Mouse (Mus musculus): Measurements from ENCODE around the gene Psen1.

Psen1 gene

DNA sequence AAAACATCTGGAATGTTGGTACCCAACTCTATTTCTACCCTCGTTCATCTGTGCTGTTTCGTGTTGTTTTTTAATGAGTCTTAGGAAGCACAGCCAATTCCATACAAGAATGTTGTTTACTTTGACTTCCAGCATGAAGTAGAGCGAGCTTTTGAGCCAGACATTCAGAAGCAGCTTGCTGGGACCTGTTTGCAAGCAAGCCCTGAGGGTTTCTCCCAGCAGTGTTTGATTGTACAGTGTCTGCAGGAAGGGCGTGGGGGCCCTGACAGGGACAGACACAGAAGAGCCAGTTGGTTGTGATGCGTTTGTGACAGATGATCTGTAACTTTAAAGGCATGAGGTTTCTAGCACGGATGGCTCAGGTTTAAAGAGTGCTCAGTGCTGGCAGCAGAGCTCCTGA is 33.3 kb downstream of the Psen1 start:
- ATAC-seq (ENCODE audit: insufficient number of reproducible peaks, low FRiP score, low TSS enrichment) = no peak

DNA sequence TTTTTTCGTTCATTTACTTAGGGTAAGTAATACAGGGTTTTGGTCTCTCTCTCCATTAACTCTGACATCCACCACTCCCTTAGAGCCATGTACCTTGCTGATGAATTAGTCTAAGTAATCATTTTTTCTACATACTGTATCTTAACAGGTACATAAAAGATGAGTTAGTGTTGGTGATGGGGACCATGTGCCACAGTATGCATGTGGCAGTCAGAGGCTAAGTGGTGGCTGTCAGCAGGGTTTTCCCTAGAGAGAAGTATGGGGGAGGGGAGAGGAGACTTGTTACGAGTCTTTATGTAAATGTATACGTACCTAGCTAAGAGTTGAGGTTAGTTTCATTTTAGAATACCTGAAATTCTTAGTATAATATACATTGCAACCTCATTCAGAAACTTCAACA is 35.1 kb downstream of the Psen1 start:
- ATAC-seq (ENCODE audit: insufficient number of reproducible peaks, low FRiP score, low TSS enrichment) = no peak

DNA sequence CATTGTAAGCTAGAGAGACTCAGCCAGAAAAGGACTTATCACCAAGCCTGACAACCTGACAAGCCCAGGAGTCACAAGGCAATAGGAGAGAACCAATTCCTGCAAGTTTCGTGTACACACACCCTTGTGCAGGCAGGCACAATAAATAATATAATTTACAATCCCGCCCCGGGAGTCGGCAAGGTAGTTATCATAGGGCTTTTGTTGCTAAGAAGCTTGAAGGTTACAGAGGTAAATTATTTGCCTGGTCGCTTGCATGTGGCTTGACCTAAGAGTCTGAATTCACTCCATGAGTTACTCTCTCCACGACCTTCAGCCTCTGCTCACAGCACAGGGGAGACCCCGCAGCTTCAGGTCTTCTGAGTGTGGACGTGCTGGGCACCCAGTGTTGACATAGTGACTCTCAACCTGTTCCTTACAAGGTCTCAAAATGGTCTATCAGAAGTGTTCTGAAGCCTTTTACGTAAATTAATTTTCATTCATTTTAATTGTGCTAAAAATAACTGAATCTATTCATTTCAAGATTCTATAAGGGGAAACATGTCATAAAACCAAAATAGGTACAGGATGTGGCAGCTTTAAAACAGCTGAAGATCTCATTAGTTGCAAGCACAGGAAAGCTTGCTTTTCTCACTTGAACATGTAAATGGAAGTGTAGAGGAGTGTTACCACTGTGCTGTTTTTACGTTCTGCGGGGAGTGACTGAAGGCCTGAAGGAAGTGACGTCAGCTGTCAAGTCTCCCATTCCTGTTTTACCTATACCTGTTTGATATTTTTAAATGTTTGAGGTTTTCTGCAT is 38.8 kb downstream of the Psen1 start:
- no peak for ATAC-seq (ENCODE audit: insufficient number of reproducible peaks, low FRiP score, low TSS enrichment)

DNA sequence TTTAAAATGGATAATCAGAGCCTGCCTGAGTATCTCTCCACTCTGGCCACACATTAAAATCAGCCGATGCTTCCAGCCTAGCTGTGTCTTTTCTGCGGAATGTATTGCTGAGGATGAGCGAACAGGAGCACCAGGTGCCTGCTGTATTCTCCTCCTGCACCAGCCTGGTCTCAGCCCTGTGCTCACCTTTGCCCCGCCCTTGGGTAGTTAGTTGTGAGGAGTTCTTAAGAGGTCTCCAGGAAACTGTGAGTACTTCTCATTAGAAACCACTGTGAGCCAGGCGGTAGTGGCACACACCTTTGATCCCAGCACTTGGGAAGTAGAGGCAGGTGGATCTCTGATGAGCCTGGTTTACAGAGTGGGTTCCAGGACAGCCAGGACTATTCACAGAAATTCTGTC is 44.3 kb downstream of the Psen1 start:
- ATAC-seq (ENCODE audit: insufficient number of reproducible peaks, low FRiP score, low TSS enrichment) = no peak

DNA sequence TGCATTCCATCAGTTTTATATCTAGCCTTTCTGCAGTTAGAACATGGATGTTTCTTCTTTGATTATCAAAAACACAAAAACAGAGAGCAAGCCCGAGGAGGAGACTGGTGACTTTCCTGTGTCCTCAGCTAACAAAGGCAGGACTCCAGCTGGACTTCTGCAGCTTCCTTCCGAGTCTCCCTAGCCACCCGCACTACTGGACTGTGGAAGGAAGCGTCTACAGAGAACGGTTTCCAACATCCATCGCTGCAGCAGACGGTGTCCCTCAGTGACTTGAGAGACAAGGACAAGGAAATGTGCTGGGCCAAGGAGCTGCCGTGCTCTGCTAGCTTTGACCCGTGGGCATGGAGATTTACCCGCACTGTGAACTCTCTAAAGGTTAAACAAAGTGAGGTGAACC is 46.1 kb downstream of the Psen1 start:
- no peak for ATAC-seq (ENCODE audit: insufficient number of reproducible peaks, low FRiP score, low TSS enrichment)

DNA sequence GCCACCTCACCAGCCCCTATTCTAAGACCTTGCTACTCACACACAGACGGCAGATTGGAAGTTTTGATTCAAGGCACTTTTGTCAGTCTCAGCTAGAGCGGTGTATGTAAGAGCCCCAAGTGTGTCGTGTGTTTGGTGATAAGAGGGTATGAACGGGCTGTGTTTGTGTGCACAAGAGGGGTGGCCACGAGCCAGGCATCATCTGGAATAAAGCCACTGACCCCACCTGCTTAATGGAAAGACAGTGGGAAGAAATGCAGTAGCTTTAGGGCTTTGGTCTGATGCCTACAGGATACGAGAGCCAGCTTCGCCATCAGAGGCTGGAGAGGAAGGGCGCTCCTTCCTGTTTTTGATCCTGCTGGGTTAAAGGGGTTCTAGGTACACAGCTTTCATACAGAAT is 48.3 kb downstream of the Psen1 start:
- no peak for ATAC-seq (ENCODE audit: insufficient number of reproducible peaks, low FRiP score, low TSS enrichment)

DNA sequence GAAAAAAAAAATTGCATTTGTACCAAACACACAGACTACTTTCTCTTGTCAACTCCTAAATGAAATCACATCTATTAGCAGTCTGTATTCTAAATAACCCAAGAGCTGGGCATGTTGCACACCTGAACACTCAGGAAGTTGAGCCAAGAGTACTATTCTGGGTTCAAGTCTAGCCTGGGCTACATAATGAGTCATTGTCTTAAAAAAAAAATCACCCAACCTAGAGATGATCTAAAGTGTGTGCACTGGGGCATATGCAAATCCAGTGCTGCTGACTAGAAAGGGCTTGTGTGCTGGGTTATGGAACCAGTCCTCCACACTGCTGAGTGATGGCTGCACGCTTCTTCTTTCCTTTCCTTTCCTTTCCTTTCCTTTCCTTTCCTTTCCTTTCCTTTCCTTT is 50.7 kb downstream of the Psen1 start:
- no peak for ATAC-seq (ENCODE audit: insufficient number of reproducible peaks, low FRiP score, low TSS enrichment)

DNA sequence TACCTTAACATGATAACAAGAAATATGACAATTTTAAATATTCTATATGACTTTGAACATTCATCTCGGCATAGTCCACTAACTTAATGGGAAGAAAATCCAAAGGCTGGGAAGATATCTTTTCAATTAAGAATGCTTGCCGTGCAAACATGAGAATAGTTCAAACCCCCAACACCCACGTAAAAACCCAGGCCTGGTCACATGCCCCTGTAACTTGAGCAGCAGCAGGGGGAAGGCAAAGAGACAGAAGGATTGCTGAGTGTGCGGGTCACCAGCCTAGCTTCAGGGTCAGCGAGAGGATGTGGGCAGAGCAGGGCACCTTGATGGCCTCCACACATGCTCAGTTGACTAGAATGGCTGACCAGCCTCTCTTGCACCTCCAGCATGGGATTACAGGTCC is 53.8 kb downstream of the Psen1 start:
- no peak for ATAC-seq (ENCODE audit: insufficient number of reproducible peaks, low FRiP score, low TSS enrichment)

DNA sequence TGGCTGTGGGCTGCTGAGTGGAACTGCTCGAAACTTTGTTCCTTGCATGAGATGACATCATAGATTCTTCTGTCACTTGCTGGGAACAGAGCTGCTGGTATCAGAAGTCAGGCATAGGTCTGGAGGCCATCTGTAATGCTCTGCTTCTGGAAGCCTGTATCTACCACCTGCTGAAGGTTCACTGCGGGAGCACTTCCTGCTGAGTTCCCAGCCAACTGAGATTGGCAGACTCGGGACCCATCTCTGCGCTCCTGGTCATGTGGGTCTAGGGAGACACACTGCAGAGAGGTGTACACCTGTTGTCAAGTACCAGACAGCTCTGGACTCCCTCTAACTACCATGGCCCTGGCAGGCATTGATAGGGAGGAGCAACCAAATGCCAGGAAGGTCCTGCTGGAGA is 54.9 kb downstream of the Psen1 start:
- ATAC-seq (ENCODE audit: insufficient number of reproducible peaks, low FRiP score, low TSS enrichment) = no peak

DNA sequence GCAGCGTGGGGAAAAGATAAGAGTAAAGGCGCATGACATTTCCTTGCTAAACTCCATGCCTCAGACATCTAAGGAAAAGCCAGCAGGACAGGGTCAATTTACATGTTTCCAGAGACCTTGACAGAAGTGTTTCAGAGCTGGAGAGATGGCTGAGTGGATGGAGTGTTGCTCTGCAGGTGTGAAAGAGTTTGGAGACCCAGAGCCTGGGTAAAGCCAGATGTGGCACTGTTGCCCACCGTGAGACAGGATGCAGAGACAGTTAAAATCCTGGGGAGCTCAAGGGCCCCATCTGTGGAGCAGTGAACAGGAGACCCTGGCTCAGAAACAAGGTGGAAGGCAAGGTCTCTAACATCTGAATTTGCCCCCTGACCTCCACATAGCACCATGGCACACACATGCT is 55.8 kb downstream of the Psen1 start:
- ATAC-seq (ENCODE audit: insufficient number of reproducible peaks, low FRiP score, low TSS enrichment) = no peak

DNA sequence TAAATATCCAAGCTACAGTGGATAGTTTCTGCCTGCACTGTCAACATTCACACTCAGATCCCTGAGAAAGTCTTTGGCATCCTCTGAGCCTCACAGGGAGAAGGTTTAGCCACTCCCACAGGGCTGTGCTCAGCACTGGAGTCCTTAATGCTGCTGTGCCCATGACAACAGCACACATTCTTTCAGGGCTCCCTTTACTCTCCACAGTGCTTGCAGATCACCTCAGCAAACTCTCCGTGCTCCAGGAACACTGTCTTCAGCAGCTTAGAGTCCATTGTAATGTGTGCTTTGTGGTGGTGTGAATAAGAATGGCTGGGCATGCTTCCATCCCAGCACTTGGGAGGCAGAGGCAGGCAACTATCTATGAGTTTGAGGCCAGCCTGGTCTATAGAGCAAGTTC is 61.2 kb downstream of the Psen1 start:
- no peak for ATAC-seq (ENCODE audit: insufficient number of reproducible peaks, low FRiP score, low TSS enrichment)

DNA sequence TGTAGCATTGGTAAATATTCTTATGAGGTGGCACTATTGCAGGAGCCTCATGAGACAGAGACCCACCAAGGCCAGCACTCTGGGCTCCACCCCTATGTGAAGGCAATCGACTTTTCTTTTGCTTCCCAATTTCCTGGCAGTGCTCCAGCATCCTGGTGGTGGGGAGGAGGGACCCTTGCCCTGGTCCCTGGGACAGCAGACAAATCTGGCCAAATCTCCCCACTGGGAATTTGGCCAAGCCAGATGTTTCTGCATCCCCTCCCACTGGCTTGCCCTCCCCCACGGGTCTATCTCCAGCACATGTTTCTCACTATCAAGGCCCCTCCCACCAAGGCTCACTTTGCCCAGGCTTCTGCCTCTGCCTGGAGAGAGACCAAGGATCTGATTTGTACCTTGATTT is 64.5 kb downstream of the Psen1 start:
- no peak for ATAC-seq (ENCODE audit: insufficient number of reproducible peaks, low FRiP score, low TSS enrichment)

DNA sequence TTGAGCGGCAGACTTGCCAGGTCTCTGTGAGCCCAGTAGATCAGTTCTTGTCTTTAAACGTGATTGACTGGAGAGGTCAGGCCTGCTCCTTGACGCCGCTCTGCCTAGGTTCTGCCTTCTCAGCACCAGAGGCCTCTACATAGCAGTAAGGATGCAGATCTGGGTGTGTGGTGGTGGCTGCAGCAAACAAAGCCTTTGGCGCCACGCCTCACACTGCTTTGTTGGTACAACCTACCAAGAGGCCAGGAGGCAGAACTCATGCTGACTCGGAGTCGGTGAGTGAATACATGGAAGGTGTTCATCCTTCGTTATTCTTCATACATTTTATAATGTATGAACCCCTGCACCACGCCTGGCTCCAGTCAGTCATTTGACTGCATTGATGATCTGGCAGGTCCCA is 70.8 kb downstream of the Psen1 start:
- ATAC-seq (ENCODE audit: insufficient number of reproducible peaks, low FRiP score, low TSS enrichment) = no peak

DNA sequence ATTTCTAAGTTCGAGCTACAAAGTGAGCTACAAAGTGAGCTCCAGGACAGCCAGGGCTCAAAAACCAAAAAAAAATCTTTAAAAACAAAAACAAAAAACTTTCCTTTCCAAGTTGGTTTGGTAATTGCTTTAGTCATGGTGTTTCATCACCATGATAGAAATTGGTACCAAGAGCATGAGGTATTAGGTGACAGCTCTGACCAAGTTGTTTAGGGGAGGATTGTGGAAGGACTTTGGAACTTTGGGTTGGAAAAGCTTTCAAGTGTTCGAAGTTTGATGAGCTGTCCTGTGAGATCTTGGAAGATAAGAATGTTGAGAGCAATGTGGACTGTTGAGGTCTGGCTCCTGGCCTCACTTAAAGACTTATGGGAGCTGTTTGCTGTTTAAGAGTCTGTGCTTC is 72.2 kb downstream of the Psen1 start:
- ATAC-seq (ENCODE audit: insufficient number of reproducible peaks, low FRiP score, low TSS enrichment) = no peak

DNA sequence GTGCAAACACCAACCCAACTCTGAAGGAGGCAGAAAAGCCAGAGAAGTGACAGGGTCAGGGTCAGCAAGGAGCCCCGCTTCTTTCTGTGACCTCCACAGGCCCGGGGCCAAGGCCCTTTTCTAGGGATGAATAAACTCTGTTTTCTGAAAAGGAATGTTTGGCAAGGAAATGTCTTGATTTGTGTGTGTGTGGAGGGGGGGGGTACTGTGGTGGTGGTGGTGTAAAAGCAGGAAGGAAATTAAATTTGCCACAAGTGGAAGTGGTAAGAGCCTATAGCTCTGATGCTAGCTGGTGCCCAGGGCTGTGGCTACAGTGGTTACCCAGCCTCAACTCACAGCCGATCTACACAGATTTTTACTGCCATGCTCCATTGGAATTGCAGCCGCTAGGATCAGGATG is 74.8 kb downstream of the Psen1 start:
- ATAC-seq (ENCODE audit: insufficient number of reproducible peaks, low FRiP score, low TSS enrichment) = no peak

DNA sequence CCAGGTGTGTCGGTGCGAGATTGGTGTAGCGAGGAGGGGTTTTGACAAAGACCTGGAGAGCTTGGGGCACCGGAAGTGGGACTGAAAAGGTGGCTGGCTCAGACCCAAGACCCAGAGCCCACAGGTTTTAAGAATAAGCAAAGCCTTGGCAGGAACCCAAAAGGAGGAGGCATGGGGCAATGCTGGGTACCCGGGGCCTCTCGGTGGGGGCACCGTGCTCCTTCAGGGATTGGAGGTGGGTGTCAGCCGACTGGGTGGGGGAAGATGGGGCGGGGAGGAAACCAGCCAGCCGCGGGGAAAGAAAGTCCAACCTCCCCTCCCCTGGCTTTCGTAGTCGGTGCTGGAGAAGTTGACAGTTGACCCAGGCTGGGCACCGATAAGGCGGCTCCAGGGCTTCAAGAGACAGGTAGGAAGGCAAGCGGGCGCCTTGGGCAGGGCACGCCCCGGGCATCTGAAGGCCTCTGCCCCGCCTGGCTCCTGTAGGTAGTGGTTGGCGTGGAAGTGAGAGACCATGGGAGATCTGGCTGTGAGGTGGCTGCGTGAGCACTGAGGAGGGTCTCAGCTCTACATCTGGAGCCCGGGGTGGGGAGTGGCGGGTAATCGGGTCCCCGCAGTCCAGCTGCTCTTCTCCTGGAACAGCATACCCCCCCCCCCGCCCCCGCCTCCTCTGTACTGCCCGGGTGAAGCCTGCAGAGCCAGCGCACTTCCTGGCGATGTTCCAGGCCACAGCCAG is 75.5 kb downstream of the Psen1 start, which contains the start of gene Papln:
TSS of gene Papln (plus strand) at position 324 of the 733 bp plus-strand sequence.
- no peak for ATAC-seq (ENCODE audit: insufficient number of reproducible peaks, low FRiP score, low TSS enrichment)

DNA sequence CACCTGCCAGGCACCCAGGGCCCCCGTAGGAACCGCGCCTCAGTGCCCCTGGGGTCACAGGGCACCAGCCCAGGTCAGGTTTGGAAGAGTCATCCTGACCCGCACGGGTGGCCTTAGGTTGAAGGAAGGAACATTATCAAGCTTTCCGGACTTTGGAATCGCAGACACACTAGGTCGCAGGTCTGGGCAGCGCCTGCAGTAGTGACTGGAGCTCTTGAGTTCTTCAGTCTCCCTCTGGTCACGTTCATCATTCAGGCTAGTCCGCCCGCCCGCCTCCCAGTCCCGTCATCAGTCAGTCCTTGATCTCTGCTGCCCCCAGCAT is 76.1 kb downstream of the Psen1 start:
- no peak for ATAC-seq (ENCODE audit: insufficient number of reproducible peaks, low FRiP score, low TSS enrichment)

DNA sequence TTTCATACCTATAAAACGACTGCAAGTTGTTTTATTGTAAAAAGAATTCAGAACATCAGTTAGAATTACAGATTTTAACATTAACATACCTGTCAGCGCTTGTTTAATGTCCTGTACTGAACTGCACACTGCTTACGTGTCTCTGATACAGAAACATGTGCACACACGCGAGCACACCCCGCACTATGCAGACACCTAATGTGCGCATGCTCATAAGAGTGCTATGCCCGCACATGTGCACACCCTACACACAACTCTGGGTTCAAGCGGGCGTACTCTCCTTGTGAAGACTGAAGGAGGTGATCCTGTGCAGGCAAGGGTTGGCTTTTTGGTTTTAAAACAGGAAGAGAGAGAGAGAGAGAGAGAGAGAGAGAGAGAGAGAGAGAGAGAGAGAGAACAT is 76.6 kb downstream of the Psen1 start:
- no peak for ATAC-seq (ENCODE audit: insufficient number of reproducible peaks, low FRiP score, low TSS enrichment)

DNA sequence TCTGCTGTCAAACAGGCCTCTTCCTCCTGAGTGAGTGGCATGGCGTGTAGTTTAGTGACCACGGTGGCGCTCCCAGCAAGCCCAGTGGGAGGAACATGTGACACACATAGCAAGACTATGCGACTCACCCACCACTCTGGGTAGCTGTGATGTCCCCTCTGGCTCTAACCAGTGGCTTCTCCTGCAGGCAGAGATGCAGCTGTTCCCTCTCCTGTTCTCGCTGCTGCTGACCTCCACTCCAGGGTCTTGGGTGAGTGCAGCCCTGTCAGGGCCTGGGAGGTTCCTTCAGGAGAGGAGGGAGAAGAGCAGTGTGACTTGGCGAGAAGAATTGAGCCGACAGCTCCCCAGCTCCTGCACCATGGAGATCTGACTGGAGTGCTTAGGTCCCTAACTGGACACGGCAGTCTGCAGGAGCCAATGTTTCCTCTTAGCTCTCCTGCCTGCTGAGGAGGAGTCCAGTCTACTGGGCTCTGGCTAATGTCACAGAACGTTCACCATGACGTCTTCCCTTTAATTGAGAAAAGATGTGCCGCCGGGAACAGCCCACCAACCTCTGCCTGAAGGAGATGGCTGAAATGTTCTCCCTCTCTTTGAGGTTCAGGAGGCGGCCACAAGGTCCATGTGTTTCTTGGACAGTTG is 78.1 kb downstream of the Psen1 start:
- no peak for ATAC-seq (ENCODE audit: insufficient number of reproducible peaks, low FRiP score, low TSS enrichment)

DNA sequence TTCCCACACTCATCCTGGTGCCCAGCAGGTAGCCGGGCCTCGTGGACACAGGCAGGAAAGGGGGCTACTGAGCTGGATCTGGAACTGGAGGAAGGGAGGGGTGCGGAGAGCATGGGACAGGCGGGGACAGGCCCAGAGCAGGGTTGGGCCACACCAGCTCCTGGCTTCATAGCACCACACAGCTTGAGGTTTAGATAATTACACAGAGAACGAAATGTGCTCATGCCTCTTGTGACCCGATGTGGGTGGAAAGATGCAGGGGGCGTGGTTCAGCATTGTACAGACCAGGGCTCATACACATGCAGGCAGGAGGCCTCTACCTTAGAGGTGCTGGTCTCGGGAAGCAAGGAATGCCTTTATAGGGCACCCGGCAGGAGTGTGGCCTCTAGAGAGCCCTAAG is 79.9 kb downstream of the Psen1 start:
- no peak for ATAC-seq (ENCODE audit: insufficient number of reproducible peaks, low FRiP score, low TSS enrichment)

DNA sequence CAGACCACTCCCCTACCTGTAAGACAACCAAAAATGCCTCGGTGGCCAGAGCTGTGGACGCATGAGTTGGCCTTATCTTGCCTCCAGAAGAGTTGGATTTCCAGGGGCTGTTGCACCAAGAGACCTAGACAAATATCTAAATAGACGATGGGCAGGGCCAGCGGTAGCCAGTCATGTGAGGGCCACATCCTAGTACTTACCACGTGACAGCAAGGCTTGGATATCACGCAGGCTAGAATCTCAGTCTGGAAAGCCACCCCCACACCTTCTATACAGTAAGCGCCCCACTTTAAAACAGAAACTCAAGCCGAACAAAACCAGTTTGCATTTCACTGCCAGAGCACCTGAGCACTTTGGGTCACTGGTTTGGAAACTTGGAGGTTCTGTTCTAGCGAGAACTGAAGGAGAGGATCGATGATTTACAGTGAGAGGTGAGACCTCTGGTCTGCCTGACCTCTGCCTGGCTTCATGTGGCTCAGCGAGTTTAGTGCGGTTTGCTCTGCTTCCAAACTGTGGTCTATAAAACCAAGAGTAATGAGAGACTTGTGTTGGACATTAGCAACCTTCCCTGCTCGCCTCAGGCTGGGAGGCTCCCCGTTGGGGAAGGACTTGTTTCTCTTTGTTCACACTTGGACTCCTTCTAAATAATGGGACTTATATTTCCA is 80.4 kb downstream of the Psen1 start:
- no peak for ATAC-seq (ENCODE audit: insufficient number of reproducible peaks, low FRiP score, low TSS enrichment)

All from cerebellum, adult (tissue).